Mouse (Mus musculus) liver, adult 2 months (tissue): ENCODE results near the gene Nog. TPM values are rescaled to one million over a fixed set of nuclear protein-coding genes. Genes with fewer than 3 reads are reported as not detected.

ENCODE experiments used
- DNase-seq: peaks from one replicate; pipeline ENCODE4 v3.0.0-alpha.2; 2011; ENCODE audit warnings: low read depth, low spot score; ENCODE audit errors: extremely low read depth
- H3K27ac ChIP-seq: fragments of 200-500 bp; replicated peaks from 2 replicates; pipeline ENCODE4 v1.5.1; 2012; ENCODE audit warnings: low read depth, mild to moderate bottlenecking, control low read depth, inconsistent platforms, low read length; ENCODE audit not compliant: insufficient read depth
- H3K27me3 ChIP-seq: fragments of 200-500 bp; 2 replicates; pipeline ENCODE4 v1.6.1; 2012; ENCODE audit warnings: mild to moderate bottlenecking, moderate library complexity, low read length, inconsistent platforms; ENCODE audit not compliant: control insufficient read depth, insufficient read depth
- H3K36me3 ChIP-seq: fragments of 200-500 bp; 2 replicates; pipeline ENCODE4 v1.6.1; 2012; ENCODE audit warnings: low read length, inconsistent platforms; ENCODE audit not compliant: control insufficient read depth, insufficient read depth
- H3K4me1 ChIP-seq: fragments of 200-500 bp; 2 replicates; pipeline ENCODE4 v1.6.1; 2011; ENCODE audit warnings: low read length; ENCODE audit not compliant: control insufficient read depth, insufficient read depth
- H3K4me3 ChIP-seq: fragments of 200-500 bp; 2 replicates; pipeline ENCODE4 v1.5.1; 2011; ENCODE audit warnings: low read depth, mild to moderate bottlenecking, control low read depth, low read length, moderate library complexity; ENCODE audit not compliant: insufficient read depth
- H3K79me2 ChIP-seq: fragments of 200-500 bp; 2 replicates; pipeline ENCODE4 v1.6.1; 2012; ENCODE audit warnings: inconsistent platforms, mild to moderate bottlenecking, low read length, moderate library complexity; ENCODE audit not compliant: control insufficient read depth, insufficient read depth
- H3K9ac ChIP-seq: fragments of 200-500 bp; 2 replicates; pipeline ENCODE4 v1.6.1; 2012; ENCODE audit warnings: low read depth, mild to moderate bottlenecking, control low read depth, inconsistent platforms, low read length
- CTCF ChIP-seq: fragments of 200-500 bp; IDR thresholded peaks from 2 replicates; pipeline ENCODE4 v1.5.1; 2011; ENCODE audit warnings: low read depth, low read length, control low read depth
- POLR2A ChIP-seq: fragments of 200-500 bp; IDR thresholded peaks from 2 replicates; pipeline ENCODE4 v1.6.1; 2011; ENCODE audit warnings: low read length, control low read depth; ENCODE audit not compliant: insufficient read depth; ENCODE audit errors: extremely low read depth
- WGBS: fragments of 180-500 bp; shearing (Covaris S2); methylation state at CpG from one replicate; pipeline ENCODE4 v1.1.7; 2018; 5-methylcytosine and 5-hydroxymethylcytosine counted together
- polyA plus RNA-seq: library from polyadenylated mRNA; depleted of rRNA; stranded (reverse); fragments of >200 nt; gene quantifications from 2 replicates; pipeline ENCODE4 v1.2.3, GENCODE M21; 2012
- total RNA-seq: library from RNA; depleted of rRNA; stranded (reverse); fragments of >200 nt; gene quantifications from 2 replicates; pipeline ENCODE4 v1.2.3, GENCODE M21; 2014

Nog gene
- total and polyA plus RNA-seq, 2 experiments, result not detected

- Histone ChIP-seq H3K79me2 (no peaks in the 10 kb centered on the region), H3K4me3 (no peak overlapping the region), H3K9ac (no peak overlapping the region), H3K4me1 (no peaks in the 10 kb centered on the region), H3K27ac (no peak overlapping the region), H3K27me3 (no peaks in the 10 kb centered on the region), H3K36me3 (no peaks in the 10 kb centered on the region)
- DNase-seq, result no peak
- TF ChIP-seq CTCF, result no peak
- TF ChIP-seq POLR2A, result no peak
- 80% methylated on average over 6 of the region's 6 CpGs for WGBS
Measured at GRCm38 (mm10) chr11:89319675-89320074, 17.5 kb upstream of the Nog start.

GRCm38 (mm10) chr11:89318324-89318723, 16.2 kb upstream of the Nog start:
- no peaks in the 10 kb centered on the region for H3K36me3 ChIP-seq
- H3K27ac ChIP-seq, result no peak overlapping the region
- no peaks in the 10 kb centered on the region for H3K27me3 ChIP-seq
- H3K79me2 ChIP-seq, result no peaks in the 10 kb centered on the region
- H3K4me3 ChIP-seq, result no peak overlapping the region
- no peak for DNase-seq
- TF ChIP-seq CTCF (no peak), POLR2A (no peak)
- no peak overlapping the region for H3K9ac ChIP-seq
- WGBS, result 57% methylated on average over 8 of the region's 8 CpGs
- H3K4me1 ChIP-seq, result no peaks in the 10 kb centered on the region

GRCm38 (mm10) chr11:89317757-89318156, 15.6 kb upstream of the Nog start:
- DNase-seq, result no peak
- TF ChIP-seq POLR2A (no peak), CTCF (no peak)
- H3K27ac ChIP-seq, result no peak overlapping the region
- H3K27me3 ChIP-seq, result no peaks in the 10 kb centered on the region
- no peaks in the 10 kb centered on the region for H3K79me2 ChIP-seq
- 78% methylated on average over 3 of the region's 3 CpGs for WGBS
- H3K4me1 ChIP-seq, result no peaks in the 10 kb centered on the region
- H3K36me3 ChIP-seq, result no peaks in the 10 kb centered on the region
- H3K4me3 ChIP-seq, result no peak overlapping the region
- H3K9ac ChIP-seq, result no peak overlapping the region

- no peak for TF ChIP-seq CTCF
- TF ChIP-seq POLR2A, result no peak
- no peaks in the 10 kb centered on the region for H3K79me2 ChIP-seq
- 23% methylated on average over 5 of the region's 5 CpGs for whole genome bisulfite sequencing
Measured at GRCm38 (mm10) chr11:89314374-89314773, 12.2 kb upstream of the Nog start.

GRCm38 (mm10) chr11:89312378-89312777, 10.2 kb upstream of the Nog start:
- DNase-seq, result no peak
- no peak overlapping the region for H3K9ac ChIP-seq
- no peak overlapping the region for H3K27ac ChIP-seq
- no peaks in the 10 kb centered on the region for H3K79me2 ChIP-seq
- TF ChIP-seq CTCF (no peak), POLR2A (no peak)
- H3K36me3 ChIP-seq, result no peaks in the 10 kb centered on the region
- H3K27me3 ChIP-seq, result no peaks in the 10 kb centered on the region; the same call in 1 of the 2 replicates
- H3K4me3 ChIP-seq, result no peak overlapping the region
- 40% methylated on average over 3 of the region's 3 CpGs for WGBS
- no peaks in the 10 kb centered on the region for H3K4me1 ChIP-seq

More at GRCm38 (mm10) chr11:89314374-89314773, 12.2 kb upstream of the Nog start:
- Histone ChIP-seq H3K27ac (no peak overlapping the region), H3K36me3 (no peaks in the 10 kb centered on the region), H3K4me3 (no peak overlapping the region), H3K9ac (no peak overlapping the region), H3K27me3 (no peaks in the 10 kb centered on the region), H3K4me1 (no peaks in the 10 kb centered on the region)
- no peak for DNase-seq

- H3K36me3 ChIP-seq, result no peaks in the 10 kb centered on the region
- no peak for DNase-seq
Measured at GRCm38 (mm10) chr11:89310217-89310616, 8.1 kb upstream of the Nog start.

More at GRCm38 (mm10) chr11:89310217-89310616, 8.1 kb upstream of the Nog start:
- no peak overlapping the region for H3K9ac ChIP-seq
- H3K27me3 ChIP-seq, result no peaks in the 10 kb centered on the region; the same call in 1 of the 2 replicates
- no peaks in the 10 kb centered on the region for H3K4me1 ChIP-seq
- 78% methylated on average over 11 of the region's 11 CpGs for WGBS
- H3K79me2 ChIP-seq, result no peaks in the 10 kb centered on the region
- no peak overlapping the region for H3K4me3 ChIP-seq
- TF ChIP-seq CTCF (no peak), POLR2A (no peak)
- H3K27ac ChIP-seq, result no peak overlapping the region
